Mouse (Mus musculus) embryonic facial prominence, embryonic 11.5 days (tissue): ENCODE measurements at regions not wholly inside any gene's neighbourhood (a gene's known extent, or its start where the extent isn't known, plus 50 kb on each side); places are given as distances from the start of the nearest gene placed in this dataset.

Experiments used
- ATAC-seq: fragments of 200-750 bp; cut with Nextera tagmentation; replicated peaks from 2 replicates; pipeline ENCODE4 v1.8.0; 2017; ENCODE audit warnings: low read depth; ENCODE audit not compliant: insufficient number of reproducible peaks, low FRiP score, low TSS enrichment
- DNase-seq: peaks from one replicate; pipeline ENCODE4 v3.0.0-alpha.2; 2015; ENCODE audit warnings: low spot score
- H3K27ac ChIP-seq: fragments of 300-500 bp; sonication (generic); replicated peaks from 2 replicates; pipeline ENCODE4 v1.5.1; 2014; ENCODE audit warnings: mild to moderate bottlenecking, low read depth, low read length, control low read depth
- H3K27me3 ChIP-seq: fragments of 300-500 bp; sonication (generic); 2 replicates; pipeline ENCODE4 v1.6.1; 2014; ENCODE audit warnings: mild to moderate bottlenecking, low read length, moderate library complexity, mixed read lengths; ENCODE audit not compliant: control insufficient read depth, insufficient read depth
- H3K36me3 ChIP-seq: fragments of 300-500 bp; sonication (generic); replicated peaks from 2 replicates; pipeline ENCODE4 v1.6.1; 2014; ENCODE audit warnings: low read depth, mild to moderate bottlenecking, low read length, moderate library complexity, mixed read lengths; ENCODE audit not compliant: control insufficient read depth, insufficient read depth
- H3K4me1 ChIP-seq: fragments of 300-500 bp; sonication (generic); 2 replicates; pipeline ENCODE4 v1.6.1; 2014; ENCODE audit warnings: low read length, mixed read lengths; ENCODE audit not compliant: control insufficient read depth, insufficient read depth
- H3K4me2 ChIP-seq: fragments of 300-500 bp; sonication (generic); 2 replicates; pipeline ENCODE4 v1.6.1; 2014; ENCODE audit warnings: low read depth, mild to moderate bottlenecking, control low read depth, low read length, moderate library complexity
- H3K4me3 ChIP-seq: fragments of 300-500 bp; sonication (generic); 2 replicates; pipeline ENCODE4 v1.5.1; 2014; ENCODE audit warnings: low read depth, low read length, control low read depth
- H3K9ac ChIP-seq: fragments of 300-500 bp; sonication (generic); replicated peaks from 2 replicates; pipeline ENCODE4 v1.6.1; 2014; ENCODE audit warnings: mild to moderate bottlenecking, control low read depth, low read length
- H3K9me3 ChIP-seq: fragments of 300-500 bp; sonication (generic); replicated peaks from 2 replicates; pipeline ENCODE4 v1.6.1; 2016; ENCODE audit warnings: mild to moderate bottlenecking, low read length, inconsistent platforms, mixed read lengths; ENCODE audit not compliant: control insufficient read depth
- WGBS: fragments of 180-500 bp; shearing (Covaris S2); extraction: QIAGEN DNeasy Blood & Tissue Kit; methylation state at CpG from one replicate; pipeline ENCODE4 v1.1.7; 2014; 5-methylcytosine and 5-hydroxymethylcytosine counted together

DNA sequence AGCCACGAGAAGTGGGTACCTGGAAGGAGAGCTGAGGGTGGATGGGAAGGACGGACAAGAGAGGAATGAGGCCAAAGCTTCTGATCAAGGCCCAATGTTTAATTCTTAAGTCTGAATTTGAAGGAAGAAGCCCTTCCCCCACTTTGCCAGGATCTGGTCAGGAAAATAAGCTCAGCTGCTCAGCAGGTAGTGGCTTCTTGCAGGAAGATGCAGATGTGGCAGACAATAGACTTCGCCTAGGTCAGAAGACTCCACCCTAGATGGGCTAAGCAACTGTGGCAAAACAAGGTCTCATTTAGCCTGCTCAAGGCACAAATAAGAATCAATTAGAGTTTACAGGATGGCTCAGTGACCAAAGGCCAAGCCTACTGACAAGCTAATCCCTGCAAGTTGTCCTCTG is 330.4 kb upstream of the Ercc4 start:
- no peak overlapping the region for H3K4me2 ChIP-seq
- DNase-seq = no peak
- no peak overlapping the region for H3K9ac ChIP-seq
- H3K9me3 ChIP-seq = no peaks in the 10 kb centered on the region
- H3K36me3 ChIP-seq = no peaks in the 10 kb centered on the region
- no peak for ATAC-seq
- H3K4me3 ChIP-seq = no peak overlapping the region
- no peaks in the 10 kb centered on the region for H3K4me1 ChIP-seq
- WGBS = 79% methylated on average over 3 of the region's 3 CpGs
- H3K27ac ChIP-seq = no peak overlapping the region
- no peaks in the 10 kb centered on the region for H3K27me3 ChIP-seq

DNA sequence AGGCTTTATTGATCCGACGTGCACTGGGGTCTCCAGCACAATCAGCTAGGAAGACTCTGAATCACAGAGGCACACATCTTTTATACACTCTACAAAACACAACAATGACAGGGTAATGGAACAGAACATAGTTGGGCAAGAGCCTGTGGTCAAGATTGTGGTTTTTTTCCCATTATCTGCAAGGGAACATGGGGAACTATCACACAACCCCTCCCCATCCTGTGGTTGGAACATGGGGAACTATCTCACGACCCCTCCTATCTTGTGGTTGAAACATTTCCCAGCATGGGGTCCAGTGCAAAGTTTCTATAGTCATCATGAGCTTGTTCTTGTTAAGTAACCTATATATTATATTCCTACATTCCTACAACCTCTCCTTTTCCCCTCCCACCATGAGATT is 328.8 kb upstream of the Ercc4 start:
- ATAC-seq (no peak), DNase-seq (no peak)
- Histone ChIP-seq H3K4me2 (no peak overlapping the region), H3K9ac (no peak overlapping the region), H3K27me3 (no peaks in the 10 kb centered on the region), H3K9me3 (no peaks in the 10 kb centered on the region), H3K27ac (no peak overlapping the region), H3K36me3 (no peaks in the 10 kb centered on the region), H3K4me1 (no peaks in the 10 kb centered on the region), H3K4me3 (no peak overlapping the region)
- WGBS = 93% methylated on average over 3 of the region's 3 CpGs

DNA sequence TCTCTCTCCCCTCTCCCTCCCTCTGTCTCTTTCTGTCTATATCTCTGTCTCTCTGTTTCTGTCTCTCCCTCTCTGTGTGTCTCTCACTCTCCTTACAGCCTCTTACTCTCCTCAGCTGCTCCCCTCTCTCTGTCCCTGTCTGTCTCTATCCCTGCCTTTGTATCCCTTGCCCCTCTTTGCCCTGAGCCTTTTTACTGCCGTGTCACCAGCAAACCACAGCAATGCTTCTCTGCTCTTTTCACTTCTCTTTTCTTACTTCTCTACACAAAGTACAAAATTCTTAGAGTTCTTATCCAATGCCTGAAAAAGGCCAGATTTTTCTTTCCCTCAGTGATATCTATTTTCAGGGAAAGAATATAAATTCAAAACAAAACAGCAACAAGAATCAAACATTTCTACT is 323.7 kb upstream of the Ercc4 start:
- H3K9ac ChIP-seq = no peak overlapping the region
- ATAC-seq (no peak), DNase-seq (no peak)
- no peak overlapping the region for H3K27ac ChIP-seq
- H3K4me2 ChIP-seq = no peak overlapping the region
- H3K9me3 ChIP-seq = no peaks in the 10 kb centered on the region
- H3K36me3 ChIP-seq = no peaks in the 10 kb centered on the region
- no peak overlapping the region for H3K4me3 ChIP-seq
- 69% methylated on average over 1 of the region's 1 CpGs for WGBS
- H3K4me1 ChIP-seq = no peaks in the 10 kb centered on the region
- H3K27me3 ChIP-seq = no peaks in the 10 kb centered on the region

DNA sequence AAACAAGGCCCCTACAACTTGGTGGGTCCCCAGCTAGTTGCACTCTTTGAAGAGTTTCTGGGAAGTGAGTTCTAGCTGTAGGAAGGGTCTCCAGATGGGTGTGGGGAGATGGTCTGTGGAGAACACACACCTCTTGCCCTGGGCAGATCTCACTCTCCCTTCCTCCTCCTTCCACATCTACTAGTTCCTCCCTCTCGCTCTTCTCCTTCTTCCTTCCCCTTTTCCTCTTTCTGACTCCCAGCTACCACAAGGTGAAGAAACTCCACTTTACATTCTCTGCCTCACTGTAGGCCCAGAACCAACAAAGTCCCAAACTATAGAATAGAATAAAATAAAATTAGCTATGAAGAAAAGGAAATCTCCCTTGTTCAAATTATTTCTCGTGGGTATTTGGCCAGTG is 311.0 kb upstream of the Ercc4 start:
- H3K4me2 ChIP-seq = no peak overlapping the region
- no peaks in the 10 kb centered on the region for H3K9me3 ChIP-seq
- no peak overlapping the region for H3K27ac ChIP-seq
- no peaks in the 10 kb centered on the region for H3K36me3 ChIP-seq
- no peaks in the 10 kb centered on the region for H3K4me1 ChIP-seq
- WGBS = 88% methylated on average over 2 of the region's 2 CpGs
- no peaks in the 10 kb centered on the region for H3K27me3 ChIP-seq
- no peak overlapping the region for H3K4me3 ChIP-seq
- DNase-seq (no peak), ATAC-seq (no peak)
- no peak overlapping the region for H3K9ac ChIP-seq

DNA sequence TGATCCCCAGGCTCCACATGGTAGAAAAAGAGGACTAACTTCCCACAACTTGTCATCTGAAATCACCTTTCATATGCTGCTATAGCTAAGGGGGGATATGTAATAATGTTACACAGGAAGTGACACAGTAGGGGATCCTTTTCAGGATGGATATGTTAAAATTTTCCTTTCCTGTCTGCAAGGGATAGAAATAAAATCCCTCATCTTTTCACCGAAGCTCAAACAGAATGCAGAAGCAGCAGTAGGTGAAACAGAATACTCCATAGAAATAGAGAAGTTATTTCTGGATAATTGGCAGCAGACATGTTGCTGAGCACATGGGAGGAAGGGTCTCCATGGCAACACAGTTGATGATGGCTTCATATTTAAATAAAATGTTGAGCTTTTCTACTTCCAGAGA is 309.3 kb upstream of the Ercc4 start:
- Histone ChIP-seq H3K27ac (no peak overlapping the region), H3K9me3 (no peaks in the 10 kb centered on the region), H3K4me3 (no peak overlapping the region), H3K9ac (no peak overlapping the region), H3K4me2 (no peak overlapping the region), H3K4me1 (no peaks in the 10 kb centered on the region), H3K36me3 (no peaks in the 10 kb centered on the region), H3K27me3 (no peaks in the 10 kb centered on the region)
- 37% methylated on average over 1 of the region's 1 CpGs for WGBS
- ATAC-seq = no peak
- peak; percentile 62 for DNase-seq

DNA sequence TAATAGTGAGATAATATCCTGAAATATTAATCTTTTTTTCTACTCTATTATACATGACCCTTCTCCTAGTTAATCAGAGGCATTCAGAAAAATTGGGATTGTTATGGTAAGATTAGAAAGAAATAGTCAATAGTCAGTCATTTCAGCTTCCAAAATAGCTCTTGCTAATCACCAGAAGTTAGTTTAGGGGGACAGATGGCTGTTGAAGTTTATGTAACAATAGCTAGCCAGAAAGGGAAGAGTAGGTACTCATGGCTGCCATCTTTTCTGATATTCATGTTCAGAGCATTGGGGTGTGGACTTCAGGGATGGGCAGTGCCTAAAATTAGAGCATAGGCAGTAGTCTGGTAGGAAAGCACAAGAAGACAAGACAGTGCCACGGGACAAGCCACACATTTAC is 306.8 kb upstream of the Ercc4 start:
- DNase-seq = no peak
- Histone ChIP-seq H3K9me3 (no peaks in the 10 kb centered on the region), H3K4me1 (no peaks in the 10 kb centered on the region), H3K4me2 (no peak overlapping the region), H3K4me3 (no peak overlapping the region), H3K27ac (no peak overlapping the region), H3K36me3 (no peaks in the 10 kb centered on the region), H3K27me3 (no peaks in the 10 kb centered on the region), H3K9ac (no peak overlapping the region)
- no peak for ATAC-seq
- 81% methylated on average over 1 of the region's 1 CpGs for WGBS

DNA sequence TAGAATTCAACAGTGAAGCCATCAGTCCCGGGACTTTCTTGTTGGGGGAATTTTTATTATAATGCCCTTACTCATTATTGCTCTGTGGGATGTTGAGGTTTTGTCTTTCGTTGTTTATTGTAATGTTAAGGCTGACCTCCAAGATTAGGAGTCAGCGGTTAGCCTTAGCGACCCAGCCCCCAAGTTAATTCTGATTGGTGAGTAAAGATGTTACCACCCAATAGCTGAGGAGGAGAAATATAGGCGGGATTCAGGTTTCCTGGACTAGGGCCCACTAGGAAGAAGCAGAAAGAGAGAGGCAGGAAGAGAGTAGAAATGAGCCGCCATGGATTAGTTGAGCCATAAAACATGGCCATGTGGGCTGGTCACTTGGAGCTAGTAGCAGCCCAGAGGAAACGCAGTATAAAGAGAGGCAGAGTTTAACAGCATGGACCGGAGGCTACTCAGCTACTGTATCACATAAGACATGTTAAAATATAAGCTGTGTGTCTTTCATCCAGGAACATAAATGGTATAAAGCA is 302.1 kb upstream of the Ercc4 start:
- Histone ChIP-seq H3K27me3 (no peaks in the 10 kb centered on the region), H3K36me3 (no peaks in the 10 kb centered on the region), H3K9ac (no peak overlapping the region), H3K4me3 (no peak overlapping the region), H3K4me2 (no peak overlapping the region), H3K27ac (no peak overlapping the region), H3K9me3 (no peaks in the 10 kb centered on the region), H3K4me1 (no peaks in the 10 kb centered on the region)
- WGBS = 53% methylated on average over 8 of the region's 8 CpGs
- DNase-seq = no peak
- no peak for ATAC-seq

DNA sequence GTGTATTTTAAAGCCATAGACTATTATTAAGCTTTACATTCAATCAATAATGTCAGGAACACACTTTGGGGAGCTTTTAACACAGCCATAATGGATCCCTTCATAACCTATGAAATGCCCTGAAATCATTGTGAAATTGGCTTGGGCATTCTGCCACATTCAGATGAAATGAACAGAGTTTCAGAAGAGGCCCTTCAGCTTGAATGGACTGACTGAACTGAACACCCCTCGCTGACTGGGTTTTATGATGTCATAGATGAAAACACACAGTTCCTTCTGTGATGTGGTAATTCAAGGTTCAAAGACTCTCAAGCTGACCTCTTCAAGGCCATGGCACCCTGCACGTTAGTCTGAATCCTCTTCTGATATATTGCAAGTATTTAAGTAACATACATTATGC is 298.4 kb upstream of the Ercc4 start:
- no peak for DNase-seq
- Histone ChIP-seq H3K9ac (no peak overlapping the region), H3K27me3 (no peaks in the 10 kb centered on the region), H3K36me3 (no peaks in the 10 kb centered on the region), H3K27ac (no peak overlapping the region), H3K9me3 (no peaks in the 10 kb centered on the region), H3K4me2 (no peak overlapping the region), H3K4me3 (no peak overlapping the region), H3K4me1 (no peaks in the 10 kb centered on the region)
- no peak for ATAC-seq
- 80% methylated on average over 2 of the region's 2 CpGs for WGBS
